Mouse (Mus musculus) myocyte (in vitro differentiated cells): ENCODE measurements around the gene Tdg. TPM values are rescaled to one million over a fixed set of nuclear protein-coding genes. Genes with fewer than 3 reads are reported as not detected.
"Not testable (repeated sequence)": the region's sequence is repeated elsewhere in the genome, so short reads cannot be mapped to it uniquely, and the experiment has no call there.

ENCODE experiments used
- H3K27me3 ChIP-seq: one replicate; pipeline ENCODE4 v1.6.1; 2011; ENCODE audit not compliant: control insufficient read depth, insufficient read depth, insufficient read length
- H3K36me3 ChIP-seq: one replicate; pipeline ENCODE4 v1.6.1; 2011; ENCODE audit not compliant: control insufficient read depth, insufficient read depth
- H3K4me2 ChIP-seq: one replicate; pipeline ENCODE4 v1.6.1; 2011; ENCODE audit warnings: low read depth, control low read depth
- H3K4me3 ChIP-seq: one replicate; pipeline ENCODE4 v1.5.1; 2011; ENCODE audit warnings: mild to moderate bottlenecking, control low read depth, moderate library complexity
- H3K79me2 ChIP-seq: one replicate; pipeline ENCODE4 v1.6.1; 2011; ENCODE audit not compliant: control insufficient read depth, insufficient read depth
- H3ac ChIP-seq: one replicate; pipeline ENCODE4 v1.6.1; 2011; ENCODE audit not compliant: control insufficient read depth, insufficient read length
- CEBPB ChIP-seq: IDR thresholded peaks from 2 replicates; pipeline ENCODE4 v1.6.1; 2011; ENCODE audit warnings: mild to moderate bottlenecking, moderate library complexity; ENCODE audit not compliant: poor library complexity, insufficient read depth, severe bottlenecking
- E2F4 ChIP-seq: IDR thresholded peaks from one replicate; pipeline ENCODE4 v1.6.1; 2011; ENCODE audit warnings: mild to moderate bottlenecking, control low read depth, moderate library complexity; ENCODE audit not compliant: insufficient read depth
- MAX ChIP-seq: IDR thresholded peaks from one replicate; pipeline ENCODE4 v1.6.1; 2011; ENCODE audit warnings: low read depth, mild to moderate bottlenecking, control low read depth
- MYOD1 ChIP-seq, 3 experiments: IDR thresholded peaks; one replicate each; pipeline ENCODE4 v1.6.1; 2011; ENCODE audit warnings: control low read depth in 2 of 3, low read depth in 2 of 3, mild to moderate bottlenecking in 2 of 3, moderate library complexity in 1 of 3; ENCODE audit not compliant: insufficient read length in 2 of 3, control insufficient read depth in 1 of 3
- MYOG ChIP-seq, 3 experiments: IDR thresholded peaks; one replicate each; pipeline ENCODE4 v1.6.1; 2011; ENCODE audit warnings: control low read depth in 2 of 3, low read depth in 2 of 3, mild to moderate bottlenecking in 2 of 3; ENCODE audit not compliant: insufficient read length in 2 of 3, control insufficient read depth in 1 of 3, insufficient read depth in 1 of 3
- POLR2A ChIP-seq: IDR thresholded peaks from one replicate; pipeline ENCODE4 v1.6.1; 2011; ENCODE audit warnings: low read depth, mild to moderate bottlenecking, control low read depth, moderate library complexity; ENCODE audit not compliant: insufficient read length
- POLR2AphosphoS2 ChIP-seq: IDR thresholded peaks from one replicate; pipeline ENCODE4 v1.6.1; 2011; ENCODE audit warnings: low read depth, control low read depth; ENCODE audit not compliant: insufficient read length
- REST ChIP-seq: IDR thresholded peaks from one replicate; pipeline ENCODE4 v1.6.1; 2011; ENCODE audit warnings: mild to moderate bottlenecking, control low read depth, moderate library complexity; ENCODE audit not compliant: insufficient read depth, insufficient read length
- SRF ChIP-seq: IDR thresholded peaks from one replicate; pipeline ENCODE4 v1.6.1; 2011; ENCODE audit warnings: low read depth; ENCODE audit not compliant: control insufficient read depth, insufficient read length
- TCF12 ChIP-seq: IDR thresholded peaks from one replicate; pipeline ENCODE4 v1.6.1; 2011; ENCODE audit warnings: mild to moderate bottlenecking, control low read depth; ENCODE audit not compliant: poor library complexity, insufficient read depth, severe bottlenecking
- TCF3 ChIP-seq: IDR thresholded peaks from one replicate; pipeline ENCODE4 v1.6.1; 2011; ENCODE audit warnings: low read depth, control low read depth; ENCODE audit not compliant: insufficient read length
- USF1 ChIP-seq: IDR thresholded peaks from one replicate; pipeline ENCODE4 v1.6.1; 2011; ENCODE audit warnings: low read depth, mild to moderate bottlenecking, control low read depth, moderate library complexity
- polyA plus RNA-seq: library from polyadenylated mRNA; unstranded; fragments of >200 nt; fragmentation: generic; extraction: Trizol; gene quantifications from one replicate; pipeline ENCODE4 v1.2.1, GENCODE M21; 2012; ENCODE audit warnings: missing spikeins

Gene Tdg
- polyA plus RNA-seq = 18.2 TPM

DNA sequence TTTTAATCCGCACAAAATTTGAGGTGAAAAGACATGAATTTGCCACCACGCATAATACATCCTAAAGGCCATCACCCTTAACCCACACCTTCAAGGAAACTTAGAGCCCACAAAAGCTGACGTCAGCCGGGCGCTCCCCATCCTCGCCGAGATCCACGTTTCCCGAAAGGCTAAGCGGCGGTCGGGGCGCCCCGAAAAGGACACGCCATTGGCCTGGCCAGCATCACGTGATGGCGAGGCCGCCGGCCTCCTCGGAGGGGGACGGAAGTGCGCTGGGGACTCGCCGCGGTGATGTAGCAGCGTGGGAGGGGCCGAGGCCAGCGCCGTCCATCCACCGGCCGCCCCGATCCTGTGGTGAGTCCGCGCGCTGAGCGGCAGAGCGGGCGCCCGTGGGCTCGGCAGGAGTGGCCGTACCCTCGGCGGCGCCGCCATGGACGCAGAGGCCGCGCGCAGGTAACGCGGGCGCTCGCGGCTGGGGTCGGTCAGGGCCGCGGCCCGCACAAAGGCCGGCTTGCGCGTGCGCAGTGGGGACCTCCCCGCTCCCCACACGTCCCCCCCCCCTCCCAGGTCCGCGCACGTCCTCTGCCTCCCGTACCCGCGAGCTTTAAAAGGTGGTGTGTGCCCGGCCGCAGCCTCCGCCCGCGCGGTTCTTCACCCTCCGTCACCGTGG is at the start of gene Tdg:
Gene Tdg, plus strand, starts transcription at position 243 of the 670 bp plus-strand sequence.
- Histone ChIP-seq H3ac (peak within 1 kb of the TSS; percentile 67), H3K79me2 (peaks cover 48% of the 10 kb centered on the region), H3K4me2 (peak within 1 kb of the TSS; percentile 93), H3K36me3 (peaks cover 11% of the 10 kb centered on the region), H3K4me3 (peak within 1 kb of the TSS; percentile 50)
- peak; percentile 49 for TF ChIP-seq POLR2A
- peak; percentile 63 for TF ChIP-seq E2F4
- peak; percentile 53 for TF ChIP-seq POLR2AphosphoS2
- peak; percentile 89 for TF ChIP-seq USF1
- not testable (repeated sequence) for H3K27me3 ChIP-seq

GRCm38 (mm10) chr10:82589673-82590072 is 40.0 kb upstream of the Tdg start:
- not testable (repeated sequence) for H3K79me2 ChIP-seq, H3K27me3 ChIP-seq, H3ac ChIP-seq, H3K4me3 ChIP-seq, H3K4me2 ChIP-seq, H3K36me3 ChIP-seq

GRCm38 (mm10) chr10:82594421-82594820 is 35.2 kb upstream of the Tdg start:
- not testable (repeated sequence) for H3K79me2 ChIP-seq, H3K4me2 ChIP-seq, H3K36me3 ChIP-seq, H3K27me3 ChIP-seq, H3K4me3 ChIP-seq, H3ac ChIP-seq

- TF ChIP-seq CEBPB (no peak), TCF12 (no peak), MAX (no peak), E2F4 (no peak), SRF (no peak), POLR2AphosphoS2 (no peak), REST (no peak), POLR2A (no peak), MYOD1 (IDR thresholded peaks at IDR 0.05; ENCODE audit: control insufficient read depth in 1 of 3, insufficient read length in 2 of 3, low read depth in 2 of 3) (no peak), MYOG (IDR thresholded peaks at IDR 0.05; ENCODE audit: control insufficient read depth in 1 of 3, insufficient read depth in 1 of 3, insufficient read length in 2 of 3, low read depth in 2 of 3) (no peak), USF1 (no peak), TCF3 (no peak)
- peak overlapping the region; percentile 15 for H3ac ChIP-seq
- H3K36me3 ChIP-seq = no peaks in the 10 kb centered on the region
- peak overlapping the region; percentile 45 for H3K4me3 ChIP-seq
- no peaks in the 10 kb centered on the region for H3K79me2 ChIP-seq
- H3K4me2 ChIP-seq = peak overlapping the region; percentile 84
- no peaks in the 10 kb centered on the region for H3K27me3 ChIP-seq
Measured at GRCm38 (mm10) chr10:82622235-82622634, 7.4 kb upstream of the Tdg start.

- H3K4me3 ChIP-seq = peak within 1 kb of the TSS; percentile 45
- no peaks in the 10 kb centered on the region for H3K36me3 ChIP-seq
- TF ChIP-seq TCF3 = no peak
- peak in 1 of 3 experiments; percentile 26 for TF ChIP-seq MYOG (IDR thresholded peaks at IDR 0.05; ENCODE audit: control insufficient read depth in 1 of 3, insufficient read depth in 1 of 3, insufficient read length in 2 of 3, low read depth in 2 of 3)
- peak; percentile 96 for TF ChIP-seq USF1
- TF ChIP-seq POLR2A = peak; percentile 61
- peak; percentile 30 for TF ChIP-seq POLR2AphosphoS2
- no peak for TF ChIP-seq REST
- TF ChIP-seq MYOD1 (IDR thresholded peaks at IDR 0.05; ENCODE audit: control insufficient read depth in 1 of 3, insufficient read length in 2 of 3, low read depth in 2 of 3) = peak in 1 of 3 experiments; percentile 32
- no peaks in the 10 kb centered on the region for H3K79me2 ChIP-seq
- H3K4me2 ChIP-seq = peak within 1 kb of the TSS; percentile 84
- H3ac ChIP-seq = peak within 1 kb of the TSS; percentile 15
- no peaks in the 10 kb centered on the region for H3K27me3 ChIP-seq
Measured at GRCm38 (mm10) chr10:82622671-82623552, 6.7 kb upstream of the Tdg start, which contains the start of gene 1190007I07Rik. 1190007I07Rik (minus strand) TSS chr10:82623228.

DNA sequence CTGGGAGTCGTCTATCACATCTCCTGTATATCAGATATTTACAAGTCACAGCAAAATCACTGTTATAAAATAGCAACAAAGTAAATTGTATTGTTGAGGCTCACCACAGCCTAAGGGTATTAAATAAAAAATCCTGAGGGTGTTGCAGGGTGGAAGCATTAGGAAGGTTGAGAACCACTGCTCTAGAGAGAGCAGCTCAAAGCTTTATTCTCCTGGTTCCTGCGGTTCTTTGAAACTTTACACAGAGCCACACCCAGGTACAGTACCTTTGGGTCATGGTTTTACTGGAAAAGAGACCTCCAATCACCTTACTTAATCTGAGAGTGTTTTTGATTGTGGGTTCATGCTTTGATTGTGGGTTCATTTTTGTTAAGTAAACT is 6.1 kb upstream of the Tdg start:
- Histone ChIP-seq H3K4me3 (peak overlapping the region; percentile 45), H3K4me2 (peak overlapping the region; percentile 84)

More for the DNA sequence above, 6.1 kb upstream of the Tdg start:
- not testable (repeated sequence) for H3K79me2 ChIP-seq, H3K27me3 ChIP-seq, H3ac ChIP-seq, H3K36me3 ChIP-seq
